Mouse (Mus musculus) thymus, adult 2 months (tissue): ENCODE data around the gene Rps6kb1. TPM values are rescaled to one million over a fixed set of nuclear protein-coding genes. Genes with fewer than 3 reads are reported as not detected.

Experiments
- DNase-seq: peaks from one replicate; pipeline ENCODE4 v3.0.0; 2021
- H3K27ac ChIP-seq: fragments of 200-500 bp; 2 replicates; pipeline ENCODE4 v1.5.1; 2012; ENCODE audit warnings: low read length, control low read depth; ENCODE audit not compliant: control insufficient read depth, insufficient read depth
- H3K27me3 ChIP-seq: fragments of 200-500 bp; 2 replicates; pipeline ENCODE4 v1.6.1; 2012; ENCODE audit warnings: mild to moderate bottlenecking, low read length, moderate library complexity, mixed read lengths; ENCODE audit not compliant: control insufficient read depth, insufficient read depth
- H3K36me3 ChIP-seq: fragments of 200-500 bp; 2 replicates; pipeline ENCODE4 v1.6.1; 2012; ENCODE audit warnings: mild to moderate bottlenecking, low read length, moderate library complexity; ENCODE audit not compliant: control insufficient read depth, insufficient read depth
- H3K4me1 ChIP-seq: fragments of 200-500 bp; replicated peaks from 2 replicates; pipeline ENCODE4 v1.6.1; 2012; ENCODE audit warnings: low read length; ENCODE audit not compliant: control insufficient read depth, insufficient read depth
- H3K4me3 ChIP-seq: fragments of 200-500 bp; 2 replicates; pipeline ENCODE4 v1.5.1; 2012; ENCODE audit warnings: mild to moderate bottlenecking, low read length, control low read depth, moderate library complexity; ENCODE audit not compliant: control insufficient read depth, insufficient read depth
- CTCF ChIP-seq: fragments of 200-500 bp; IDR thresholded peaks from 2 replicates; pipeline ENCODE4 v1.5.1; 2012; ENCODE audit warnings: mild to moderate bottlenecking, control low read depth, low read length, moderate library complexity, borderline replicate concordance; ENCODE audit not compliant: control insufficient read depth, poor library complexity, insufficient read depth; ENCODE audit errors: extremely low read depth
- POLR2A ChIP-seq: fragments of 200-500 bp; IDR thresholded peaks from 2 replicates; pipeline ENCODE4 v1.6.1; 2012; ENCODE audit warnings: mild to moderate bottlenecking, low read length, control low read depth, moderate library complexity; ENCODE audit not compliant: control insufficient read depth, poor library complexity, insufficient read depth; ENCODE audit errors: extremely low read depth
- WGBS: fragments of 180-500 bp; shearing (Covaris S2); methylation state at CpG from one replicate; pipeline ENCODE4 v1.1.7; 2018; 5-methylcytosine and 5-hydroxymethylcytosine counted together
- polyA plus RNA-seq: library from polyadenylated mRNA; depleted of rRNA; stranded (reverse); fragments of >200 nt; gene quantifications from 2 replicates; pipeline ENCODE4 v1.2.3, GENCODE M21; 2012

The Rps6kb1 gene
- polyA plus RNA-seq, 1 experiment, result 12.2 TPM

DNA sequence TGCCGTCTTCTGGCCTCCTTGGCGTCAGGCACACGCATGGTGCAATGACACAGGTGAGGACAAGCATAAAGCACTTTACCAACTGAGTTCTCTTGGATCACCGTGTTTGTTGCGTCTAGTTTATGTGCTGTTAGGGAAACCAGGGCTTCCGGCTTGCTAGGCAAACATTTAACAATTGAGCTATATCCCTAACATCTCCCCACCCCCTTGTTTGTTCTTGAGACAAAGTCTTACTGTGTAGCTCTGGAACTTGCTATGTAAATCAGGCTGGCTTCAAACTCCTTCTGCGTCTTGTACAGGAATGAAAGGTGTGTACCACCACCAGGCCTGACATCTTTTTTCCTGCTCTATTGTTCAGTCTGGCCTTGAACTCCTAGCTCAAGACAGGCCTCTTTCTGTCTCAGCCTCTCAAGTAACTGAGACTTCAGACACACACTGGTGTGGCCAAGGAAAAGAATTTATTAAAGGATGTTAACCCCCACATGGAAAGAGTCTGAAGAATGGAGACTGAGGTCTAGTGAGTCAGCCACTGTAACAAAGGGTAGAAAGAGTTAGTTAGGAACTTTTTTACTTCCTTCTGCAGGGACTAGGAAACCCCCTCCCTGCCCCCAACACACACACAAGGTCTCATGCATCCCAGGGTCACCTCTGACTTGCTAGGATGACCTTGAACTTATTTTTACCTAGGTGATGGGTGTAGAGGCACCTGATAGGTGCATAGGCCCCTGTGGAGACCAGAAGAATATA is 31.2 kb upstream of the Rps6kb1 start:
- no peaks in the 10 kb centered on the region for H3K27me3 ChIP-seq
- H3K27ac ChIP-seq, result no peak overlapping the region
- TF ChIP-seq POLR2A (no peak), CTCF (no peak)
- peaks cover 40% of the 10 kb centered on the region for H3K4me1 ChIP-seq
- no peaks in the 10 kb centered on the region for H3K36me3 ChIP-seq
- 92% methylated on average over 7 of the region's 7 CpGs for WGBS
- no peak overlapping the region for H3K4me3 ChIP-seq
- no peak for DNase-seq

GRCm38 (mm10) chr11:86574408-86574807 is 29.8 kb upstream of the Rps6kb1 start:
- no peak for DNase-seq
- TF ChIP-seq CTCF (no peak), POLR2A (no peak)
- Histone ChIP-seq H3K27me3 (no peaks in the 10 kb centered on the region), H3K36me3 (no peaks in the 10 kb centered on the region), H3K27ac (no peak overlapping the region), H3K4me3 (no peak overlapping the region), H3K4me1 (peaks cover 29% of the 10 kb centered on the region)
- 90% methylated on average over 2 of the region's 2 CpGs for WGBS

GRCm38 (mm10) chr11:86573646-86574231 is 29.1 kb upstream of the Rps6kb1 start:
- peak; percentile 39 for DNase-seq
- Histone ChIP-seq H3K36me3 (no peaks in the 10 kb centered on the region), H3K4me3 (no peak overlapping the region), H3K4me1 (peaks cover 22% of the 10 kb centered on the region), H3K27me3 (no peaks in the 10 kb centered on the region), H3K27ac (peak overlapping the region; percentile 72; the same call in 1 of the 2 replicates)
- no peak for TF ChIP-seq POLR2A
- no peak for TF ChIP-seq CTCF
- WGBS, result 32% methylated on average over 6 of the region's 6 CpGs

DNA sequence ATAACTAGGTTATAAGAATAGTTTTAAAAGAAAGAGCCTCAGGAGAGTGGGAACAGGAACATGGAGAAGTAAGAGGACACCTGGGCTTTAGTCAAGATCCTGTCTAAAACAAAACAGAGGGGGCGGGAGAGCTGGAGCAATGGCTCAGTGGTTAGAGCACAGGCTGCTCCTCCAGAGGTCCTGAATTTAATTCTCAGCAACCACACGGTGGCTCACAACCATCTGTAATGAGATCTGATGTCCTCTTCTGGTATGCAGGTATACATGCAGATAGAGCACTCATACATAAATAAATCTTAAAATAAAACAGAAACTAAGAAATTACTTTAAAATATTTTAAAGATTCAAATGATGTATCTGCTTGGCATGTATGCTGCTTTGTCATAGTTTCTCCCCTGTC is 28.0 kb upstream of the Rps6kb1 start:
- Histone ChIP-seq H3K27ac (no peak overlapping the region), H3K4me1 (peaks cover 15% of the 10 kb centered on the region), H3K27me3 (no peaks in the 10 kb centered on the region), H3K4me3 (no peak overlapping the region), H3K36me3 (no peaks in the 10 kb centered on the region)
- no peak for DNase-seq
- TF ChIP-seq POLR2A, result no peak
- TF ChIP-seq CTCF, result no peak
- WGBS, result 42% methylated on average over 2 of the region's 2 CpGs

- Histone ChIP-seq H3K4me1 (peaks cover 7% of the 10 kb centered on the region), H3K27me3 (no peaks in the 10 kb centered on the region), H3K27ac (no peak overlapping the region), H3K4me3 (no peak overlapping the region), H3K36me3 (no peaks in the 10 kb centered on the region)
- WGBS, result 88% methylated on average over 4 of the region's 4 CpGs
- no peak for DNase-seq
- TF ChIP-seq POLR2A (no peak), CTCF (no peak)
These were observed 27.3 kb upstream of the Rps6kb1 start for GRCm38 (mm10) chr11:86571871-86572270.

GRCm38 (mm10) chr11:86571047-86571855 is 26.6 kb upstream of the Rps6kb1 start:
- TF ChIP-seq CTCF (no peak), POLR2A (no peak)
- Histone ChIP-seq H3K4me3 (no peak overlapping the region), H3K36me3 (no peaks in the 10 kb centered on the region), H3K27me3 (no peaks in the 10 kb centered on the region), H3K27ac (no peak overlapping the region), H3K4me1 (peaks cover 7% of the 10 kb centered on the region)
- WGBS, result 87% methylated on average over 15 of the region's 15 CpGs
- DNase-seq, result no peak
